Mouse (Mus musculus): ENCODE results near the gene Nodal. TPM values are rescaled to one million over a fixed set of nuclear protein-coding genes. Genes with fewer than 3 reads are reported as not detected.

Gene Nodal
- polyA plus RNA-seq, 1 experiment from 2014 or later = 0.10 TPM

- WGBS = 94% methylated on average over 7 of the region's 7 CpGs
- Histone ChIP-seq H3K27me3 (replicated peaks; ENCODE audit: control insufficient read depth, insufficient read depth, low read length) (no peaks in the 10 kb centered on the region), H3K9me3 (ENCODE audit: control insufficient read depth, low read length) (no peaks in the 10 kb centered on the region), H3K36me3 (ENCODE audit: control insufficient read depth, insufficient read depth) (no peaks in the 10 kb centered on the region; the same call in 1 of the 2 replicates), H3K9ac (replicated peaks; ENCODE audit: low read depth, low read length) (no peak overlapping the region), H3K4me3 (replicated peaks; ENCODE audit: low read length) (no peak overlapping the region), H3K27ac (ENCODE audit: low read length) (no peak overlapping the region), H3K4me1 (replicated peaks; ENCODE audit: control insufficient read depth, insufficient read depth, low read length) (peaks cover 16% of the 10 kb centered on the region), H3K4me2 (ENCODE audit: low read length) (no peak overlapping the region)
- no peak for ATAC-seq
These were observed 22.5 kb downstream of the Nodal start for GRCm38 (mm10) chr10:61440202-61440800.

- WGBS = 71% methylated on average over 6 of the region's 6 CpGs
- Histone ChIP-seq H3K9me3 (ENCODE audit: control insufficient read depth, low read length) (no peaks in the 10 kb centered on the region), H3K4me3 (replicated peaks; ENCODE audit: low read length) (no peak overlapping the region), H3K9ac (replicated peaks; ENCODE audit: low read depth, low read length) (no peak overlapping the region), H3K4me1 (replicated peaks; ENCODE audit: control insufficient read depth, insufficient read depth, low read length) (peaks cover 30% of the 10 kb centered on the region), H3K4me2 (ENCODE audit: low read length) (no peak overlapping the region), H3K27ac (ENCODE audit: low read length) (no peak overlapping the region), H3K27me3 (replicated peaks; ENCODE audit: control insufficient read depth, insufficient read depth, low read length) (no peaks in the 10 kb centered on the region), H3K36me3 (ENCODE audit: control insufficient read depth, insufficient read depth) (no peaks in the 10 kb centered on the region; the same call in 1 of the 2 replicates)
- no peak for ATAC-seq
These were observed 25.7 kb downstream of the Nodal start for GRCm38 (mm10) chr10:61443456-61443855.

- Histone ChIP-seq H3K27ac (ENCODE audit: low read length) (no peak overlapping the region), H3K9ac (replicated peaks; ENCODE audit: low read depth, low read length) (no peak overlapping the region), H3K27me3 (replicated peaks; ENCODE audit: control insufficient read depth, insufficient read depth, low read length) (no peaks in the 10 kb centered on the region), H3K4me2 (ENCODE audit: low read length) (no peak overlapping the region), H3K36me3 (ENCODE audit: control insufficient read depth, insufficient read depth) (no peaks in the 10 kb centered on the region; the same call in 1 of the 2 replicates), H3K4me3 (replicated peaks; ENCODE audit: low read length) (no peak overlapping the region), H3K9me3 (ENCODE audit: control insufficient read depth, low read length) (no peaks in the 10 kb centered on the region), H3K4me1 (replicated peaks; ENCODE audit: control insufficient read depth, insufficient read depth, low read length) (peaks cover 30% of the 10 kb centered on the region)
- 79% methylated on average over 1 of the region's 1 CpGs for WGBS
- no peak for ATAC-seq
These were observed 26.1 kb downstream of the Nodal start for GRCm38 (mm10) chr10:61443876-61444275.

- ATAC-seq = no peak
- H3K9me3 ChIP-seq (ENCODE audit: control insufficient read depth, low read length) = no peaks in the 10 kb centered on the region
- no peak overlapping the region for H3K9ac ChIP-seq (replicated peaks; ENCODE audit: low read depth, low read length)
- H3K27ac ChIP-seq (ENCODE audit: low read length) = no peak overlapping the region
- no peaks in the 10 kb centered on the region; the same call in 1 of the 2 replicates for H3K36me3 ChIP-seq (ENCODE audit: control insufficient read depth, insufficient read depth)
- WGBS = 73% methylated on average over 3 of the region's 3 CpGs
- H3K4me2 ChIP-seq (ENCODE audit: low read length) = no peak overlapping the region
- no peaks in the 10 kb centered on the region for H3K27me3 ChIP-seq (replicated peaks; ENCODE audit: control insufficient read depth, insufficient read depth, low read length)
- H3K4me1 ChIP-seq (replicated peaks; ENCODE audit: control insufficient read depth, insufficient read depth, low read length) = peaks cover 39% of the 10 kb centered on the region
- H3K4me3 ChIP-seq (replicated peaks; ENCODE audit: low read length) = no peak overlapping the region
These were observed 27.2 kb downstream of the Nodal start for GRCm38 (mm10) chr10:61445016-61445415.

- no peaks in the 10 kb centered on the region for H3K9me3 ChIP-seq (ENCODE audit: control insufficient read depth, low read length)
- H3K27ac ChIP-seq (ENCODE audit: low read length) = no peak overlapping the region
- H3K9ac ChIP-seq (replicated peaks; ENCODE audit: low read depth, low read length) = no peak overlapping the region
- H3K4me2 ChIP-seq (ENCODE audit: low read length) = no peak overlapping the region
- WGBS = 78% methylated on average over 10 of the region's 10 CpGs
- no peak overlapping the region for H3K4me3 ChIP-seq (replicated peaks; ENCODE audit: low read length)
- ATAC-seq = no peak
- H3K4me1 ChIP-seq (replicated peaks; ENCODE audit: control insufficient read depth, insufficient read depth, low read length) = peaks cover 52% of the 10 kb centered on the region
- no peaks in the 10 kb centered on the region for H3K36me3 ChIP-seq (ENCODE audit: control insufficient read depth, insufficient read depth)
- no peaks in the 10 kb centered on the region for H3K27me3 ChIP-seq (replicated peaks; ENCODE audit: control insufficient read depth, insufficient read depth, low read length)
These were observed 30.0 kb downstream of the Nodal start for GRCm38 (mm10) chr10:61447581-61448353.

- Histone ChIP-seq H3K4me1 (replicated peaks; ENCODE audit: control insufficient read depth, insufficient read depth, low read length) (peaks cover 46% of the 10 kb centered on the region), H3K4me2 (ENCODE audit: low read length) (no peak overlapping the region), H3K4me3 (replicated peaks; ENCODE audit: low read length) (no peak overlapping the region), H3K9me3 (ENCODE audit: control insufficient read depth, low read length) (no peaks in the 10 kb centered on the region), H3K27me3 (replicated peaks; ENCODE audit: control insufficient read depth, insufficient read depth, low read length) (no peaks in the 10 kb centered on the region), H3K9ac (replicated peaks; ENCODE audit: low read depth, low read length) (no peak overlapping the region), H3K27ac (ENCODE audit: low read length) (no peak overlapping the region), H3K36me3 (ENCODE audit: control insufficient read depth, insufficient read depth) (no peaks in the 10 kb centered on the region)
- WGBS = 79% methylated on average over 3 of the region's 3 CpGs
- no peak for ATAC-seq
These were observed 31.1 kb downstream of the Nodal start for GRCm38 (mm10) chr10:61448834-61449233.

- peak overlapping the region; percentile 93 for H3K4me2 ChIP-seq (ENCODE audit: low read length)
- H3K36me3 ChIP-seq (ENCODE audit: control insufficient read depth, insufficient read depth) = no peaks in the 10 kb centered on the region
- ATAC-seq = no peak
- no peaks in the 10 kb centered on the region for H3K9me3 ChIP-seq (ENCODE audit: control insufficient read depth, low read length)
- peak overlapping the region; percentile 81 for H3K27ac ChIP-seq (ENCODE audit: low read length)
- H3K4me3 ChIP-seq (replicated peaks; ENCODE audit: low read length) = peak overlapping the region; percentile 100
- H3K27me3 ChIP-seq (replicated peaks; ENCODE audit: control insufficient read depth, insufficient read depth, low read length) = no peaks in the 10 kb centered on the region
- H3K4me1 ChIP-seq (replicated peaks; ENCODE audit: control insufficient read depth, insufficient read depth, low read length) = peaks cover 31% of the 10 kb centered on the region
- 4% methylated on average over 8 of the region's 8 CpGs for WGBS
- H3K9ac ChIP-seq (replicated peaks; ENCODE audit: low read depth, low read length) = peak overlapping the region; percentile 96
These were observed 33.7 kb downstream of the Nodal start for GRCm38 (mm10) chr10:61451463-61451930.

- H3K4me3 ChIP-seq (replicated peaks; ENCODE audit: low read length) = peak overlapping the region; percentile 100
- no peaks in the 10 kb centered on the region for H3K27me3 ChIP-seq (replicated peaks; ENCODE audit: control insufficient read depth, insufficient read depth, low read length)
- no peaks in the 10 kb centered on the region for H3K9me3 ChIP-seq (ENCODE audit: control insufficient read depth, low read length)
- peak overlapping the region; percentile 93 for H3K4me2 ChIP-seq (ENCODE audit: low read length)
- peak overlapping the region; percentile 96 for H3K9ac ChIP-seq (replicated peaks; ENCODE audit: low read depth, low read length)
- no peaks in the 10 kb centered on the region for H3K36me3 ChIP-seq (ENCODE audit: control insufficient read depth, insufficient read depth)
- under 1% methylated on average over 57 of the region's 62 CpGs for WGBS
- peaks cover 31% of the 10 kb centered on the region for H3K4me1 ChIP-seq (replicated peaks; ENCODE audit: control insufficient read depth, insufficient read depth, low read length)
- peak overlapping the region; percentile 81 for H3K27ac ChIP-seq (ENCODE audit: low read length)
- peak; percentile 59 for ATAC-seq
These were observed 34.3 kb downstream of the Nodal start for GRCm38 (mm10) chr10:61451931-61452617.

GRCm38 (mm10) chr10:61452645-61453044, 34.9 kb downstream of the Nodal start, which contains the start of gene Eif4ebp2:
Gene Eif4ebp2, minus strand, starts transcription at chr10:61452661.
- H3K4me2 ChIP-seq (ENCODE audit: low read length) = peak within 1 kb of the TSS; percentile 93
- H3K36me3 ChIP-seq (ENCODE audit: control insufficient read depth, insufficient read depth) = no peaks in the 10 kb centered on the region
- H3K27ac ChIP-seq (ENCODE audit: low read length) = peak within 1 kb of the TSS; percentile 81
- no peaks in the 10 kb centered on the region for H3K27me3 ChIP-seq (replicated peaks; ENCODE audit: control insufficient read depth, insufficient read depth, low read length)
- peak within 1 kb of the TSS; percentile 100 for H3K4me3 ChIP-seq (replicated peaks; ENCODE audit: low read length)
- H3K4me1 ChIP-seq (replicated peaks; ENCODE audit: control insufficient read depth, insufficient read depth, low read length) = peaks cover 27% of the 10 kb centered on the region
- peak within 1 kb of the TSS; percentile 96 for H3K9ac ChIP-seq (replicated peaks; ENCODE audit: low read depth, low read length)
- no peaks in the 10 kb centered on the region for H3K9me3 ChIP-seq (ENCODE audit: control insufficient read depth, low read length)
- peak; percentile 98 for ATAC-seq
- WGBS = under 1% methylated on average over 34 of the region's 36 CpGs

Data from forebrain, embryonic 16.5 days (tissue).